Mouse (Mus musculus) megakaryocyte, adult 5-6 weeks (primary cell): ENCODE measurements at regions not wholly inside any gene's neighbourhood (a gene's known extent, or its start where the extent isn't known, plus 50 kb on each side); places are given as distances from the start of the nearest gene placed in this dataset.
"Not testable (repeated sequence)": the region's sequence is repeated elsewhere in the genome, so short reads cannot be mapped to it uniquely, and the experiment has no call there.

ENCODE experiments used
- ATAC-seq: 2 replicates; pipeline ENCODE4 v1.8.0; 2016; ENCODE audit warnings: mild to moderate bottlenecking, inconsistent platforms; ENCODE audit not compliant: poor library complexity, severe bottlenecking

DNA sequence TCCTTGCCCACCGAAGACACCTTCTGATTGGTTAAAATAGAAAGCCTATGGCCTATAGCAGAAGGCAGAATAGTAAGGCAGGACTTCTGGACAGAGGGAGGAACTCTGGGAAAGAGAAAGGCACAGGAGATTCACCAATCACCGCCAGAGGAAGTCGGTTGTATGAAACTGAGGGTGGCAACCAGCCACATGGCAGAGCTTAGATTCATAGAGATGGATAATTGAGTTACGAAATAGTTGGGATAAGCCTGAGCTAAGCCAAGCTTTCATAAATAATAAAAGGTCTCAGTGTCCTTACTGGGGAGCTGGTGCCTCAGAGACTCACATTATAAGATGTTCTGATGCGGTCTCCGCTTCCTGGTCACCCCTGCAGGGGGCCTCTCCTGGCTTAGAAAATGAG is 98.7 kb upstream of the Stt3b start:
- no peak for ATAC-seq

- peak; percentile 68 for ATAC-seq
These were observed 104.0 kb upstream of the Stt3b start for GRCm38 (mm10) chr9:115414190-115414589.

- ATAC-seq = no peak
These were observed 112.6 kb upstream of the Stt3b start for GRCm38 (mm10) chr9:115422786-115423185.

DNA sequence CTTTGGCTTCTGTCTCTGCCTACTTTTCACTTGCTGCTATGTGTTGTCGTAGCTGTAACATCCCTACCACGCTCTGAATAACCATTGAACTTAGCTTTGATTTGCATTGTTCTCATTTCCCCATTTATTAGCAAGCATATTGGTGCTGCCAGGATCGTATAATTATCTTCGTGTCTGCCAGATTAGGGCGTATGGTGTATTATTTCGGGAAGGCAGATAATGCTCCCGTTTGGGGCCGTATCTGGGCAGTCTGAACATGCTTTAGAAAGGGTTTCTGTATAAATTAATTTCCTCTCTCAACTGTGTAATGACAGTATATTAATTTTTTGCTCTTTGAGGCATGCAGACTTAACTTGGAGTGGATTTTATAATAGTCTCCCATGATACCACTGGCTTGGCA is 116.5 kb upstream of the Stt3b start:
- no peak for ATAC-seq

DNA sequence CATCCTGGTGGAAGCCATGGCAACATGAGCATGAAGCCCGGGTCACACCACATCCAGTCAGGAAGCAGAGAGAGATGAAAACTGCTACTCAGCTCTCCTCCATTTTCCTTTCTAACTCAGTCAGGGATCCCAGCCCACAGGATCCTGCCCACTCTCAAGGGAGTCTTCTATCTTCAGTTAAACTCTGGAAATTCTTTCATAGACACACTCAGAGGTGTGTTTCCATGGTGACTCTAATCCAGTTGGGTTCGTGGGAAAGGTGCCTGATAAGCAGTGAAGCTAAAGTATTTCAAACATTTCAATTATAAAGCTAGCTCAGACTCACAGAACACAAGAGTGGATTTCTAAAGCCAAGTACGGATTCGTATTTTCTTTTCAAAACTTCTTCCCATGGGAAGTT is 120.0 kb upstream of the Stt3b start:
- no peak for ATAC-seq

GRCm38 (mm10) chr9:115434696-115435095 is 124.5 kb upstream of the Stt3b start:
- ATAC-seq = peak; percentile 51

GRCm38 (mm10) chr9:115436301-115436700 is 126.1 kb upstream of the Stt3b start:
- ATAC-seq = no peak

DNA sequence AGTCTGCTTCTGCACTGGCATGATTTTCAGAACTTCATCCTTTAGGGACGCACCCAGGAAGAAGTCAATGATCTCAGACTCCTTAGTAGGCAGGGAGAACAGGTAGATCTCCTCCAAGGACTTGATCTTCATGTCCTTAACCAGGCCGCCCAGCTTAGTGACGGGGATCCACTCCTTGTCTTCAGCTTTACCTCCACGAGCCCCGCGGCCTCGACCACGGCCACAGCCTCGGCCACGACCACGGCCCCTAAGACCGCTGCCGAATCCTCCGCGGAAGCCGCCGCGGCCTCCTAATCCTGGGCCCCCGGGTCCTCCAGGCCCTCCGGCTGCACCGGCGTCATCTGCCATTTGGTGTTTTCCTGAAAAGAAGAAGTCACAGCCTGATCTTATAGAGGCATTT is 128.0 kb upstream of the Stt3b start:
- not testable (repeated sequence) for ATAC-seq

- ATAC-seq = peak; percentile 37; the same call in 1 of the 2 replicates
These were observed 136.5 kb upstream of the Stt3b start for GRCm38 (mm10) chr9:115446681-115447080.

- no peak for ATAC-seq
These were observed 140.6 kb upstream of the Stt3b start for GRCm38 (mm10) chr9:115450741-115451320.

- no peak for ATAC-seq
These were observed 144.6 kb upstream of the Stt3b start for GRCm38 (mm10) chr9:115454771-115455170.

DNA sequence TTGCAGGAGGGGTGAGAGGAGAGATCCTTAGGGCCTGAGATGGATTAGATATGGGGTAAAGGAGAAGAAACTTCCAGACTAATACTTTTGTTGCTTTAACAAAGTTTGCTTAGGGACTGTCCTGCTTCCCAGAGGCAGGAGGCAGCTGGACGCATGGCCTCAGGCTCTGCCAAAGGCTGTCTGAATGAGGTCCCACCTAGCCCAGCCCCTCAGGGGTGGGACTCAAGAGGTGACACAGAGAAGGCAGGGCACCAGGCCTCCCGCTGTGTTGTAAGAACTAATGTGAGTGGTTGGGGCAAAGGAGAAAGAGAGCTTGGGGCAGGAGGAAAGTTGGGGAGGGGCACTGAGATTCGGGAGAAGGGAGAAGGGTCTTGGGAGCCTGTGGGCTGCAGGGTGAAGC is 145.9 kb upstream of the Stt3b start:
- ATAC-seq = no peak

- ATAC-seq = no peak
These were observed 146.4 kb upstream of the Stt3b start for GRCm38 (mm10) chr9:115456638-115457037.

- ATAC-seq = peak; percentile 66
These were observed 147.9 kb upstream of the Stt3b start for GRCm38 (mm10) chr9:115457889-115458710.

GRCm38 (mm10) chr9:115459075-115459474 is 148.9 kb upstream of the Stt3b start:
- not testable (repeated sequence) for ATAC-seq

DNA sequence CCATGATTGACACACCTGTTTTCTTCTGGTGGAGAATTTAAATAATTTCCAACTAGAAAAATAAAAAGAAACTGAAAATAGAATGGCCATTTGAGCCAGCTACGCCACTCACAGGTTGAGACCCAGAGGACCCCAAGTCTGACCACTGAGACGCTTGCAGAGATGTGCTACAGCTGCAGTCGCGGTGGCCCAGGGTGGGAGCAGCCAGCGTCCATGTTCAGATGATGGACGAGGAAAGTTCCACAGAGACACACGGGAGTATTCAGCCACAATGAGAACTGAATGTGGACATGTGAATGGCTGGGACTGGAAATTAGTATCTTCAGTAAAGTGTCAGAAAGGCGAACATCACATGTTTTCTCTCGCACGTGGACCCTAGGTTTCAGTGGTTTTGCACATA is 155.1 kb upstream of the Stt3b start:
- ATAC-seq = no peak

- ATAC-seq = no peak
These were observed 158.4 kb upstream of the Stt3b start for GRCm38 (mm10) chr9:115468641-115469040.

- ATAC-seq = no peak
These were observed 161.4 kb upstream of the Stt3b start for GRCm38 (mm10) chr9:115471582-115471981.

GRCm38 (mm10) chr9:115473037-115473436 is 162.8 kb upstream of the Stt3b start:
- ATAC-seq = no peak

DNA sequence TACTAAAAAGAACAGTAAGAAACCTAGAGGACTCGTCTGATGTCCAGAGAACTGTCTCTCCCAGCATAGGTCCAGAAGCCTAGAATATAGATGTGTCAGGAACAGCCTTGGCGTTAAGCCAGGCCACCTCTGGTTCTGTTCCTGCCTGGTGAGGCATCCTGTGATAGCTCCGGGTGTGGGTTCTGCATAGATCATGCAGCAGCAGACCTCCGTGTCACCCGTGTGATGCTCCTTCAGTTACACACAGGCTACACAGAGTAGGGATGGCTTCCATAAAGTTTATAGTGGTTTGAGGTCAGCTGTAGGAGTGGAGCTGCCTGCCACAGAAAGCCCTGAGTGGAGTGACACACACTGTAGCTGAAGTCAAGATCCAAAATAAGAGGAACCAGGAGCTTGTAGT is 163.6 kb upstream of the Stt3b start:
- no peak for ATAC-seq

GRCm38 (mm10) chr9:115474342-115474741 is 164.1 kb upstream of the Stt3b start:
- no peak for ATAC-seq

GRCm38 (mm10) chr9:115476205-115476604 is 166.0 kb upstream of the Stt3b start:
- ATAC-seq = no peak
